ENCODE assay signal across 8 mouse cellular contexts in genomic region chr15:85670789-85671700, GRCm38 (mm10).
A peak's percentile ranks its signal among the peaks of the same experiment; 100 is the strongest.
DNase-seq lines count a peak whose midpoint lies in the region; ATAC-seq and TF ChIP-seq lines count a peak whose summit lies in the region.

No protein-coding gene starts in this region.

- no peaks in the 10 kb centered on the region for H3K27me3 ChIP-seq in Patski
- H3K27me3 ChIP-seq in hindbrain, embryonic 13.5 days = peaks cover 62% of the 10 kb centered on the region

- H3K4me2 ChIP-seq in hindbrain, embryonic 13.5 days = peak overlapping the region; percentile 69

- no peak for TF ChIP-seq CTCF in Patski (IDR thresholded peaks at IDR 0.05)

- peak overlapping the region; percentile 99 for H3K27ac ChIP-seq in hindbrain, embryonic 13.5 days

- POLR2A ChIA-PET in Patski (lab: Charles Lee) = interaction anchor here (0.6 to 16.8 kb wide), 6 partner anchors 10 to 364 kb away, joined by 5 to 300 read pairs (median 27); no protein-coding TSS in a partner anchor

- H3K36me3 ChIP-seq in hindbrain, embryonic 13.5 days = 0 out of 2 replicates have a peak, but pooled peaks cover 4% of the 10 kb centered on the region

- CTCF ChIA-PET in Patski (lab: Charles Lee) = interaction anchor here (1.0 to 4.4 kb wide), 2 partner anchors 14 to 39 kb away, joined by 3 to 20 read pairs; no protein-coding TSS in a partner anchor

- no peak for DNase-seq in Patski (ENCODE audit: low read depth, low spot score)
- DNase-seq in cerebellum, adult 11-12 months = peak; percentile 86
- peak; percentile 85 to 87 for DNase-seq in frontal cortex, postnatal 36 days (ENCODE audit: low spot score in 2 of 2)
- DNase-seq in left cerebral cortex, adult 11 months (ENCODE audit: low spot score) = peak; percentile 79
- DNase-seq in lung, postnatal 25 days (ENCODE audit: low spot score) = peak; percentile 90
- DNase-seq in right cerebral cortex, postnatal 36 days (ENCODE audit: low spot score in 2 of 2) = peak; percentile 78 to 80

- no peaks in the 10 kb centered on the region for H3K9me3 ChIP-seq in hindbrain, embryonic 13.5 days

- peak; percentile 49 for ATAC-seq in Patski
- ATAC-seq in hindbrain, embryonic 13.5 days (ENCODE audit: low FRiP score) = peak; percentile 72
- no peak for ATAC-seq in inflammation-experienced regulatory T-cells, adult 6 months

- H3K4me3 ChIP-seq in hindbrain, embryonic 13.5 days = peak overlapping the region; percentile 88

- in situ Hi-C loops in Patski (cut with MboI; ENCODE audit: low pct_unique_long_range_greater_than_20kb) = no loop called here

- peak overlapping the region; percentile 99 for H3K9ac ChIP-seq in hindbrain, embryonic 13.5 days

- WGBS in hindbrain, embryonic 13.5 days = under 1% methylated on average over 104 of the region's 141 CpGs

- peaks cover 54% of the 10 kb centered on the region for H3K4me1 ChIP-seq in hindbrain, embryonic 13.5 days (replicated peaks)
